16 mouse cellular contexts compared by ENCODE assay signal in the genomic region with DNA sequence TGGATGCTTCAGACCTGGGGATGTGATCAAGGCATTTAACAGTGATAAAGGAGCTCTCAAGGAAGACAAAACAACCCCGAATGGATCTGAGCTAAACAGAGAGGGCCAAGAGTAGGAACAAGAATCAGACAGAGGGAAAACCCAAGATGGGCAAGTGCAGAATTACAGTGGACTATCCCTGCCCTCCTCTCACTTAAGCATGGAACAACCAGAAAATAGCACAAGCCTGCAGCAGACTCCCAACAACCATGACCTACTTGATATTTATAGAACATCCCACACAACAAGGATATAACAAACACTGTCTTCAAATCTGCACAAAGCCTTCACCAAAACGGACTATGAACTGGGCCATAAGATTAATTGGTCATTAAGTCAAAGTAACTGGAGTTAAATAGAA. TPM values are rescaled to one million over a fixed set of nuclear protein-coding genes. Genes with fewer than 3 reads are reported as not detected.
"Had no signal": no experiment of that assay in that cellular context is flagged by ENCODE, and none has a peak within 500 bp of the region (broad histone marks: within the 10 kb centered on the region; RNA-seq: fewer than 3 reads in every experiment).

No protein-coding gene starts in this region.

- H3K27ac ChIP-seq: midbrain, embryonic 10.5 days; midbrain, embryonic 12.5 days; neural tube, embryonic 13.5 days; neural tube, embryonic 15.5 days; stomach, embryonic 15.5 days; stomach, postnatal 0 days had no signal

- H3K4me3 ChIP-seq: midbrain, embryonic 10.5 days; midbrain, embryonic 12.5 days; myocyte; neural tube, embryonic 13.5 days; neural tube, embryonic 15.5 days; stomach, embryonic 15.5 days had no signal

- H3K4me1 ChIP-seq: midbrain, embryonic 12.5 days; stomach, embryonic 15.5 days had no signal

- DNase-seq: lung, adult 18-20 months; lung, embryonic 14.5 days; lung, postnatal 10 days; lung, postnatal 4 days; midbrain, embryonic 14.5 days; right cerebral cortex, postnatal 14 days; thymus, adult 2 months; thymus, postnatal 25 days; thymus, postnatal 4 days had no signal

RNA-seq across cellular contexts. Expression of gene Cracr2a, which starts 23.0 kb away (rescaled TPM):
- polyA plus RNA-seq: myocyte had no signal
